Mouse (Mus musculus) stomach, embryonic 14.5 days (tissue): ENCODE data around the gene Mtcl1. TPM values are rescaled to one million over a fixed set of nuclear protein-coding genes. Genes with fewer than 3 reads are reported as not detected.
"Not testable (repeated sequence)": the region's sequence is repeated elsewhere in the genome, so short reads cannot be mapped to it uniquely, and the experiment has no call there.

ENCODE experiments used
- ATAC-seq: fragments of 200-750 bp; cut with Nextera tagmentation; 2 replicates; pipeline ENCODE4 v1.8.0; 2017; ENCODE audit warnings: low read depth, moderate TSS enrichment; ENCODE audit not compliant: insufficient number of reproducible peaks, insufficient read depth, low FRiP score
- H3K27ac ChIP-seq: fragments of 300-500 bp; sonication (generic); 2 replicates; pipeline ENCODE4 v1.5.1; 2014; ENCODE audit warnings: mild to moderate bottlenecking, low read length, moderate library complexity, mixed read lengths
- H3K27me3 ChIP-seq: fragments of 300-500 bp; sonication (generic); 2 replicates; pipeline ENCODE4 v1.6.1; 2014; ENCODE audit warnings: low read length, control low read depth, mixed read lengths; ENCODE audit not compliant: control insufficient read depth, insufficient read depth
- H3K36me3 ChIP-seq: fragments of 300-500 bp; sonication (generic); 2 replicates; pipeline ENCODE4 v1.6.1; 2014; ENCODE audit warnings: mild to moderate bottlenecking, control low read depth, low read length, moderate library complexity, mixed read lengths; ENCODE audit not compliant: control insufficient read depth, insufficient read depth
- H3K4me1 ChIP-seq: fragments of 300-500 bp; sonication (generic); 2 replicates; pipeline ENCODE4 v1.6.1; 2014; ENCODE audit warnings: low read length, control low read depth, mixed read lengths; ENCODE audit not compliant: control insufficient read depth, insufficient read depth
- H3K4me2 ChIP-seq: fragments of 300-500 bp; sonication (generic); replicated peaks from 2 replicates; pipeline ENCODE4 v1.6.1; 2014; ENCODE audit warnings: low read depth, low read length, control low read depth
- H3K4me3 ChIP-seq: fragments of 300-500 bp; sonication (generic); 2 replicates; pipeline ENCODE4 v1.5.1; 2014; ENCODE audit warnings: low read depth, low read length, control low read depth
- H3K9ac ChIP-seq: fragments of 300-500 bp; sonication (generic); replicated peaks from 2 replicates; pipeline ENCODE4 v1.6.1; 2014; ENCODE audit warnings: low read depth, mild to moderate bottlenecking, control low read depth, low read length, moderate library complexity, mixed read lengths
- H3K9me3 ChIP-seq: fragments of 300-500 bp; sonication (generic); 2 replicates; pipeline ENCODE4 v1.6.1; 2016; ENCODE audit warnings: low read depth, low read length, control low read depth; ENCODE audit not compliant: control insufficient read depth
- WGBS: fragments of 180-500 bp; shearing (Covaris S2); extraction: QIAGEN DNeasy Blood & Tissue Kit; methylation state at CpG from one replicate; pipeline ENCODE4 v1.1.7; 2014; 5-methylcytosine and 5-hydroxymethylcytosine counted together
- polyA plus RNA-seq: library from polyadenylated mRNA; unstranded; fragments of >200 nt; fragmentation: Nextera tagmentation; extraction: Ambion mirVana; gene quantifications from 2 replicates; pipeline ENCODE4 v1.2.1, GENCODE M21; 2014

Mtcl1 gene
- polyA plus RNA-seq, 1 experiment from 2014 or later: 14.7 TPM

DNA sequence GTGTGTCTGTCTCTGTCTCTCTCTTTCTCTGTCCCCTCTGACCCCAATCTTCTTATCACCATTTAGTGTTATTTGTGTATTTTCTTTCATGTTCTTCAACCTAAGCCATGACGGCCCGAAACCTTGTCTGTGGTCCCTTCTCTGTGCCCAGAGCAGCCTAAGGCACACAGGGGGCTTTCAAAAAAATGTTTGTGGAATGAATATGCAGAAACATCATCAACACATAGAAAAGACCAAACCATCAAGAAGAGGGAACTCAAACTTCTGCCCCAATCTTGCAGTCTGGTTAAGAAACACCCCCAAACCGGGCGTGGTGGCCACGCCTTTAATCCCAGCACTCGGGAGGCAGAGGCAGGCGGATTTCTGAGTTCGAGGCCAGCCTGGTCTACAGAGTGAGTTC, 9.7 kb downstream of the Mtcl1 start:
- 75% methylated on average over 8 of the region's 8 CpGs for WGBS
- Histone ChIP-seq H3K27ac (no peak overlapping the region), H3K4me3 (no peak overlapping the region), H3K9me3 (no peaks in the 10 kb centered on the region), H3K9ac (no peak overlapping the region), H3K4me1 (peaks cover 7% of the 10 kb centered on the region; the same call in 1 of the 2 replicates), H3K27me3 (no peaks in the 10 kb centered on the region), H3K4me2 (no peak overlapping the region), H3K36me3 (peaks cover 4% of the 10 kb centered on the region; the same call in 1 of the 2 replicates)
- ATAC-seq: no peak

DNA sequence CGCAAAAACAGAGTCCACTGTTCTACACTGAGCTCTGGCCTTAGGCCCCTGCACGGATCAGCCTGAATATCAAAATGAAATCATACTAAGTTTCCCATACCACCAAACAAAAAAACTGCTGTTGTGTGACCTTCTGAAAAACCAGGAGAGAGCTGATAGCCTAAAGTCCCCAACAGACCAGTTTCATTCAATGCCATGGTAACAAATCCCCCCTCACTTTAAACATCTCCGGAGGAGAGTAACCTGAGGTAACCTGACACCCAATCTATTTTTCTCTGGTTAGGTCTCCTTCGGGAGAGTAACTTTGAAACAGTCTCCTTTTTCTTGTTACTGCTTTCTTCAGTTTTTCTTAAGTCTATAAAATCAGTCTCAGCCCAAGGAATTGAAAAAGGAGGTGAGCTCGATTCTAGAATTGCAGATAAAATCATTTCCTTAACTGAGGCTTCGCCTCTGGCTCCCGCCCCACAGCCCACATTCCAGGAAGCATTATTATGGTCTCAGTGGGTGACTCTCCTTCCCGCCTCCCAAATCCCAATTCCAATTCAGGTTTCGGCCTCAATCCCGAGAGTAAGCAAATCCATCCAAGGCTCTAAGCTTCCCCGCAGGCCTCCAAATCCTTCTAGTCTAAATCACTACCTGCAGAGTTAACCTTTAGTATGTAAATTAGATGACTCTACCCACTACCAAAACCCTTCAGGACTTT, 10.3 kb downstream of the Mtcl1 start:
- H3K36me3 ChIP-seq: peaks cover 4% of the 10 kb centered on the region; the same call in 1 of the 2 replicates
- peaks cover 7% of the 10 kb centered on the region; the same call in 1 of the 2 replicates for H3K4me1 ChIP-seq
- no peak overlapping the region for H3K9ac ChIP-seq
- no peak overlapping the region for H3K4me2 ChIP-seq
- H3K27ac ChIP-seq: no peak overlapping the region
- 25% methylated on average over 11 of the region's 11 CpGs for WGBS
- ATAC-seq: no peak
- H3K4me3 ChIP-seq: no peak overlapping the region
- H3K9me3 ChIP-seq: no peaks in the 10 kb centered on the region
- no peaks in the 10 kb centered on the region for H3K27me3 ChIP-seq

DNA sequence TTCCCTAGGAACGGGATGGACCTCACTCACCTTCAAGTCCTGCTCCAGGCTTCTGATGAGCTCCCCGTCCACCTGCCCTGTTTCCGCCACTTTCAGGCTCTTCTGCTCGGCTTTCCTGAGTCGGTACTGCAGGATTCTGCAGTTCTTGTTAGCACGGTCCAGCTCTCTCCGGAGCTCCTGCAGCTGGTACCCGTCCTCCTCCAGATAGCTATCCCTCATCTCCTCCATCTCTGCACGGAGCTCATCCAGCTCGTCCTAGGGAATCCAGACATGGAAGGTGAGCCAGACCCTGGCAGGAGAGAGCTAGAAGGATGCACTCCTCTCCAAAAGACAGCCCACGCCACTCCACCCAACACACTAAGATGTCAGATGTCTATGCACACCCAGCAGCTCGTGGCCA, 11.4 kb downstream of the Mtcl1 start:
- 84% methylated on average over 12 of the region's 12 CpGs for WGBS
- H3K9me3 ChIP-seq: no peaks in the 10 kb centered on the region
- no peak for ATAC-seq
- H3K4me3 ChIP-seq: no peak overlapping the region
- no peak overlapping the region for H3K27ac ChIP-seq
- no peaks in the 10 kb centered on the region for H3K27me3 ChIP-seq
- no peak overlapping the region for H3K9ac ChIP-seq
- H3K4me2 ChIP-seq: no peak overlapping the region
- peaks cover 6% of the 10 kb centered on the region; the same call in 1 of the 2 replicates for H3K36me3 ChIP-seq
- peaks cover 4% of the 10 kb centered on the region; the same call in 1 of the 2 replicates for H3K4me1 ChIP-seq

DNA sequence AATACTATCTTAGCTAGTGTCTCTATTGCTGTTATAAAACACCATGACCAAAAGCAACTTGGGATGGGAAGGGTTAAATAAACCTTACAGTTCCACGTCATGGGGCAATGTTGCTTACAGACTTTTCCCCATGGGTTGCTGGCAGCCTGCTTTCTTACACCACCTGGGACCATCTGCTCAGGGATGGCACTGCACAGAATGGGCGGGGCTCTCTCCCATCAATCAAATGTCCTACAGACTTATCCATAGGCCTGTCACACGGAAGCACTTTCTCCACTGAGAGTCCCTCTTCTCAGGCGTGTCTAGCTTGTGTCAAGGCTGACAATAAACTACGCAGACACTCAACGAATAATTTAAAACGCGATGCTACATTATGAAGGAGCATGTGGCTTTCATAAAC, 12.7 kb downstream of the Mtcl1 start:
- Histone ChIP-seq H3K4me1 (peaks cover 4% of the 10 kb centered on the region; the same call in 1 of the 2 replicates), H3K27ac (no peak overlapping the region), H3K36me3 (peaks cover 8% of the 10 kb centered on the region; the same call in 1 of the 2 replicates), H3K9me3 (no peaks in the 10 kb centered on the region), H3K4me3 (no peak overlapping the region), H3K27me3 (no peaks in the 10 kb centered on the region), H3K9ac (no peak overlapping the region), H3K4me2 (no peak overlapping the region)
- no peak for ATAC-seq
- 67% methylated on average over 8 of the region's 8 CpGs for WGBS

DNA sequence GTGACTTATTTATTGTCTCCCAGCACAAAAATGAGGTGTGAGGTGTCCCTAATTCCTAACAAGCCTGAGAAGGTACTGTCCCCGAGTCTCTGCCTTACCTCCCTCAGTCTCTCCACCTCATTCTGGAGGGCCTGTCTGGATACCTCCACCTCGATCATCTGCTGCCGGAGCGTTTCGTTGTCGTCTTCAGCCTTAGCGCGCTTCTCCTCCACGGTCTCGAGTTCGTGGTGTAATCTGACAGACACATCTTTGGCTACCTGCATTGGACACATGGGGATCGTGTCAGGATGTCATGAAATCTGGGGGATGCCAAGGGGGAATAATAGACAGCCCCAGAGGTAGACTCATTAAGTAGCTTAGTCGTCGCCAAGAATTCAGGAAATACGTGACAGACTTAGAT, 13.6 kb downstream of the Mtcl1 start:
- Histone ChIP-seq H3K36me3 (peaks cover 8% of the 10 kb centered on the region; the same call in 1 of the 2 replicates), H3K4me1 (peaks cover 4% of the 10 kb centered on the region; the same call in 1 of the 2 replicates), H3K27me3 (no peaks in the 10 kb centered on the region), H3K4me3 (no peak overlapping the region), H3K27ac (no peak overlapping the region), H3K9me3 (no peaks in the 10 kb centered on the region), H3K9ac (no peak overlapping the region), H3K4me2 (no peak overlapping the region)
- ATAC-seq: no peak
- WGBS: 96% methylated on average over 15 of the region's 15 CpGs

DNA sequence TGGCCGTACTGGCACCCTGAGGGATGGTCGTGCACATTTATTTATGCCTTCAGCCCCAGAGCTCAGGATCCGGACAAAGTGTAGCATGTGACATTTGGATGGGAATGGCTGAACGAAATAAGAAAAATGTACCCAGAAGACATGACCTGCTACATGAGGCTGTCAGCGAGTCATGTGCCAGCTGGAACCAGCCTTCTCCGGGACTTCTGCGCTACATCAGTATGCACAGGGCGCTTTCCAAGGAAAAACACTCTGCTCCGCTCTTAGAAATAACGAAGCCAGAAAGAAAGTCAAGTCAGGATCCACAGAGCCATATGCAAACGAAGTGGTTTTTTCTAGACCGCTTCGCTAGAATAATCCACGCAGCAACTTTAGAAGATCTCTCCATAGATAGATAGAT, 14.5 kb downstream of the Mtcl1 start:
- WGBS: 90% methylated on average over 14 of the region's 14 CpGs
- H3K27me3 ChIP-seq: no peaks in the 10 kb centered on the region
- no peak overlapping the region for H3K4me2 ChIP-seq
- ATAC-seq: no peak
- H3K36me3 ChIP-seq: peaks cover 8% of the 10 kb centered on the region; the same call in 1 of the 2 replicates
- no peaks in the 10 kb centered on the region for H3K9me3 ChIP-seq
- H3K4me3 ChIP-seq: no peak overlapping the region
- H3K27ac ChIP-seq: no peak overlapping the region
- peaks cover 4% of the 10 kb centered on the region; the same call in 1 of the 2 replicates for H3K4me1 ChIP-seq
- no peak overlapping the region for H3K9ac ChIP-seq

DNA sequence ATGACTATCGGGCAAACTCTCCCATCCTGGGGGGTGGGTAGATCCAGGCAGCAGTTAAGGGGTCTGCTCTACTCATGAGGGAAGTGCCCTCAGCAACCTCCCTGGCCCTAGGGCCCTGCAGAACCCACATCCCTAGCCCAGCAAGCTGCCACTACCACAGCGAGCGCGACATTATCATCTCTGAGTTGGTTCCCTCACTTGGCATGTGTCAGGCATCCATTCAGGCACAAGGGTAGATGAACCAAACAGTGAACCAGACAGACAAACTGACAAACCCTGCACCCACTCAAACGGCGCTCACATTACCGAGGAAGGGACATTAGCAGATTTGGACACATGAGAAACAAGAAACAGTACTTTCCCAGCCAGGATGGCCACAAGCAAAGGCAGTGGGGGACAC, 15.0 kb downstream of the Mtcl1 start:
- Histone ChIP-seq H3K36me3 (peaks cover 8% of the 10 kb centered on the region; the same call in 1 of the 2 replicates), H3K9ac (no peak overlapping the region), H3K4me1 (peaks cover under 1% of the 10 kb centered on the region; the same call in 1 of the 2 replicates), H3K9me3 (no peaks in the 10 kb centered on the region), H3K4me3 (no peak overlapping the region), H3K4me2 (no peak overlapping the region), H3K27ac (no peak overlapping the region), H3K27me3 (no peaks in the 10 kb centered on the region)
- WGBS: 90% methylated on average over 7 of the region's 7 CpGs
- no peak for ATAC-seq

DNA sequence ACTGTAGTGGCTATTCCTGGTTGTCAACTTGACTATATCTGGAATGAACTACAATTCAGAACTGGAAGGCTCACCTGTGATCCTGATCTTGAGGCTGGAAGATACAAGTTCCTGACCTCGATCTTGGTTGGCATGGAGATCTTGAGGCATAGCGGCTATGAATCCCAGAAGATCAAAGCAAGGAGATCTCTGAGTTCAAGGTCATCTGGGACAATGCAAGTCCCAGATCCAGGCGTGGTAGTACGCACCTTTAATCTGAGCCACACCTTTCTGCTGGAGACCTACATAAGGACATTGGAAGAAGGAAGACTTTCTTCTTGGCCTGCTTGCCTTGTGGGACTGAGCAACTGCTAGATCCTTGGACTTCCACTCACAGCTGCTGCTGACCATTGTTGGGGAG, 24.9 kb downstream of the Mtcl1 start:
- H3K9me3 ChIP-seq, H3K36me3 ChIP-seq, H3K4me1 ChIP-seq, H3K27ac ChIP-seq, H3K27me3 ChIP-seq, ATAC-seq, H3K4me2 ChIP-seq, H3K9ac ChIP-seq, H3K4me3 ChIP-seq: not testable (repeated sequence)
- WGBS: 96% methylated on average over 4 of the region's 4 CpGs
